In genomic region chr4:72836430-72836829, GRCm38 (mm10) we compare ENCODE assay signal across 25 mouse cellular contexts. TPM values are rescaled to one million over a fixed set of nuclear protein-coding genes. Genes with fewer than 3 reads are reported as not detected.
DNase-seq lines count a peak whose midpoint lies in the region; ATAC-seq lines count a peak whose summit lies in the region.
"Had no signal": no experiment of that assay in that cellular context is flagged by ENCODE, and none has a peak within 500 bp of the region (broad histone marks: within the 10 kb centered on the region; RNA-seq: fewer than 3 reads in every experiment).

No protein-coding gene starts in this region.

- 56% methylated on average over 2 of the region's 2 CpGs for WGBS in forebrain, embryonic 14.5 days
- WGBS in forebrain, embryonic 11.5 days, result 80% methylated on average over 2 of the region's 2 CpGs

- no peak overlapping the region for H3K9ac ChIP-seq in forebrain, embryonic 14.5 days (ENCODE audit: low read length)
- no peak overlapping the region for H3K9ac ChIP-seq in forebrain, embryonic 11.5 days (ENCODE audit: low read length)
- H3K9ac ChIP-seq: embryonic facial prominence, embryonic 13.5 days; forebrain, embryonic 15.5 days; heart, embryonic 13.5 days; hindbrain, embryonic 14.5 days had no signal

- H3K4me3 ChIP-seq in forebrain, embryonic 14.5 days (ENCODE audit: low read depth, low read length), result no peak overlapping the region
- H3K4me3 ChIP-seq in forebrain, embryonic 11.5 days (ENCODE audit: low read depth, low read length), result no peak overlapping the region
- H3K4me3 ChIP-seq: embryonic facial prominence, embryonic 13.5 days; forebrain, embryonic 10.5 days; forebrain, embryonic 15.5 days; heart, adult 2 months; heart, embryonic 10.5 days; heart, embryonic 13.5 days had no signal

- H3K27me3 ChIP-seq in forebrain, embryonic 14.5 days (replicated peaks; ENCODE audit: control insufficient read depth, insufficient read depth, low read length), result no peaks in the 10 kb centered on the region
- no peaks in the 10 kb centered on the region for H3K27me3 ChIP-seq in forebrain, embryonic 11.5 days (ENCODE audit: control insufficient read depth, insufficient read depth, low read length)
- H3K27me3 ChIP-seq: embryonic facial prominence, embryonic 13.5 days; forebrain, embryonic 15.5 days; heart, embryonic 13.5 days had no signal

- intact Hi-C loops in left cerebral cortex, postnatal 4 days (cut with DNase I), result no loop called here
- intact Hi-C loops in left cerebral cortex, postnatal 36 days (cut with DNase I), result no loop called here

- H3K4me1 ChIP-seq in forebrain, embryonic 14.5 days (ENCODE audit: control insufficient read depth, insufficient read depth, low read length), result no peaks in the 10 kb centered on the region
- no peaks in the 10 kb centered on the region for H3K4me1 ChIP-seq in forebrain, embryonic 11.5 days (replicated peaks; ENCODE audit: control insufficient read depth, insufficient read depth, low read length)
- H3K4me1 ChIP-seq: embryonic facial prominence, embryonic 13.5 days; forebrain, embryonic 10.5 days; forebrain, embryonic 15.5 days; heart, embryonic 10.5 days; heart, embryonic 13.5 days had no signal

- no peaks in the 10 kb centered on the region for H3K36me3 ChIP-seq in forebrain, embryonic 14.5 days (ENCODE audit: control insufficient read depth, insufficient read depth, low read length)
- no peaks in the 10 kb centered on the region for H3K36me3 ChIP-seq in forebrain, embryonic 11.5 days (ENCODE audit: control insufficient read depth, insufficient read depth, low read length)
- H3K36me3 ChIP-seq: embryonic facial prominence, embryonic 13.5 days; forebrain, embryonic 10.5 days; forebrain, embryonic 15.5 days; heart, embryonic 10.5 days; heart, embryonic 13.5 days had no signal

- H3K27ac ChIP-seq in forebrain, embryonic 14.5 days (ENCODE audit: low read depth, low read length), result no peak overlapping the region
- H3K27ac ChIP-seq in forebrain, embryonic 11.5 days (ENCODE audit: low read depth, low read length), result no peak overlapping the region
- H3K27ac ChIP-seq: embryonic facial prominence, embryonic 13.5 days; forebrain, embryonic 10.5 days; forebrain, embryonic 15.5 days; heart, adult 2 months; heart, embryonic 10.5 days; heart, embryonic 13.5 days; hindbrain, embryonic 14.5 days had no signal

- no peaks in the 10 kb centered on the region for H3K9me3 ChIP-seq in forebrain, embryonic 14.5 days (replicated peaks; ENCODE audit: control insufficient read depth, low read length)
- no peaks in the 10 kb centered on the region for H3K9me3 ChIP-seq in forebrain, embryonic 11.5 days (ENCODE audit: control insufficient read depth, low read length)
- H3K9me3 ChIP-seq: embryonic facial prominence, embryonic 13.5 days; forebrain, embryonic 10.5 days; forebrain, embryonic 15.5 days; heart, embryonic 10.5 days; heart, embryonic 13.5 days had no signal

- DNase-seq in cerebellum, postnatal 10 days, result peak; percentile 38 to 58
- no peak for DNase-seq in cerebellum, adult 18-20 months
- DNase-seq in forebrain, embryonic 14.5 days (ENCODE audit: low spot score), result peak; percentile 23
- DNase-seq in forebrain, embryonic 11.5 days (ENCODE audit: low spot score), result no peak
- peak; percentile 39 for DNase-seq in left cerebral cortex, postnatal 4 days
- no peak for DNase-seq in left cerebral cortex, postnatal 36 days (ENCODE audit: low spot score in 2 of 2)
- DNase-seq in retina, embryonic 14.5 days (ENCODE audit: low spot score), result peak; percentile 19
- DNase-seq in retina, postnatal 1 day, result no peak
- DNase-seq: adrenal gland, adult 8-10 months; adrenal gland, postnatal 25 days; cerebellum, adult 2 months; cerebellum, postnatal 25 days; gastrocnemius, postnatal 25 days; heart, adult 2 months; heart, postnatal 14 days; heart, postnatal 4 days had no signal

- no peak for ATAC-seq in forebrain, embryonic 14.5 days
- no peak for ATAC-seq in forebrain, embryonic 11.5 days (replicated peaks; ENCODE audit: low FRiP score)
- ATAC-seq: activated CD4-positive, CD25-positive, alpha-beta regulatory T cell, adult 4 months; forebrain, embryonic 15.5 days; intestine, postnatal 0 days had no signal

- H3K4me2 ChIP-seq in forebrain, embryonic 14.5 days (ENCODE audit: low read length), result no peak overlapping the region
- H3K4me2 ChIP-seq in forebrain, embryonic 11.5 days (ENCODE audit: low read depth, low read length, severe bottlenecking), result no peak overlapping the region
- H3K4me2 ChIP-seq: embryonic facial prominence, embryonic 13.5 days; forebrain, embryonic 15.5 days; heart, embryonic 13.5 days; hindbrain, embryonic 14.5 days had no signal

RNA-seq across cellular contexts. Expression of gene Aldoart1, which starts 16.0 kb away (rescaled TPM):
- polyA plus RNA-seq in forebrain, embryonic 14.5 days (2014; fragmentation: Nextera tagmentation; extraction: Ambion mirVana), result 0.08 TPM in 1 of 2 replicates, not detected in the other
- polyA plus RNA-seq in forebrain, embryonic 11.5 days (2014; fragmentation: Nextera tagmentation; extraction: Ambion mirVana), result not detected in 2 replicates
- total RNA-seq in left cerebral cortex, postnatal 4 days (2021), result not detected
- under 1 TPM in 1 of 2 experiments, not detected in 1; 0.15 TPM for total RNA-seq in left cerebral cortex, postnatal 36 days (2021)
- total RNA-seq: adrenal gland, adult 8-10 months; adrenal gland, postnatal 25 days; heart, adult 2 months; heart, postnatal 14 days; heart, postnatal 4 days had no signal
- polyA plus RNA-seq: embryonic facial prominence, embryonic 13.5 days; forebrain, embryonic 15.5 days; hindbrain, embryonic 14.5 days; intestine, embryonic 14.5 days; intestine, postnatal 0 days had no signal

Comparison
In these comparisons a context has a peak if more than half of its experiments do, and no peak if none do; other contexts are left out.
1. DNase-seq: peak in cerebellum, postnatal 10 days (2 of 2), forebrain, embryonic 14.5 days (single experiment), left cerebral cortex, postnatal 4 days (single experiment) and retina, embryonic 14.5 days (single experiment); none in cerebellum, adult 18-20 months (0 of 2), forebrain, embryonic 11.5 days (single experiment), left cerebral cortex, postnatal 36 days (0 of 2) and retina, postnatal 1 day (single experiment).